Mouse (Mus musculus): ENCODE data around the gene Ddx52. TPM values are rescaled to one million over a fixed set of nuclear protein-coding genes. Genes with fewer than 3 reads are reported as not detected.

Ddx52 gene
- polyA plus RNA-seq, 1 experiment from 2014 or later = 19.0 TPM

DNA sequence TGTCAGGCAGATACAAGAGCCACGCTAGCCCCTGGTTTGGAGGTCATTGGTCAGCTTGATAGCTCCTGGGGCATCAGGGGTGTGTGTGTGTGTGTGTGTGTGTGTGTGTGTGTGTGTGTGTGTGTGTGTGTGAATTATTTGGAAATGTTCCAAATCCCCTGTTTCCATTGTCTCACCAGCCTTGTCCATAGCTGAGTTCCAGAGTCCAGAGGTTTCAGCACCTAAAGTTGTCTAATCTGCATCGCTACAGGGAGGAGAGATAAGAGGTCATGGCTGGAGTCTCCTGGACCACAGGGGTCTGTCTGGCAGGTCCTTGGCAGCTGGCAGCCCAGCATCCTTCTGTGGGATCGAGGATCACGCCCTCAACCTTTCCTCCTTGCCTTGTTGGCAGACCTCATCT lies 27.4 kb upstream of the Ddx52 start:
- H3K4me1 ChIP-seq (ENCODE audit: control insufficient read depth, insufficient read depth, low read length) = no peaks in the 10 kb centered on the region
- H3K36me3 ChIP-seq (ENCODE audit: control insufficient read depth, insufficient read depth, low read length) = no peaks in the 10 kb centered on the region
- no peak overlapping the region for H3K4me2 ChIP-seq (ENCODE audit: low read depth, low read length)
- ATAC-seq (ENCODE audit: low read depth) = no peak
- no peak overlapping the region for H3K4me3 ChIP-seq (ENCODE audit: low read depth, low read length)
- H3K9ac ChIP-seq (replicated peaks; ENCODE audit: low read depth, low read length) = no peak overlapping the region
- H3K9me3 ChIP-seq (ENCODE audit: control insufficient read depth, low read length) = no peaks in the 10 kb centered on the region
- 85% methylated on average over 4 of the region's 4 CpGs for WGBS
- no peaks in the 10 kb centered on the region for H3K27me3 ChIP-seq (ENCODE audit: control insufficient read depth, insufficient read depth, low read length)
- no peak overlapping the region for H3K27ac ChIP-seq (ENCODE audit: low read depth, low read length)

DNA sequence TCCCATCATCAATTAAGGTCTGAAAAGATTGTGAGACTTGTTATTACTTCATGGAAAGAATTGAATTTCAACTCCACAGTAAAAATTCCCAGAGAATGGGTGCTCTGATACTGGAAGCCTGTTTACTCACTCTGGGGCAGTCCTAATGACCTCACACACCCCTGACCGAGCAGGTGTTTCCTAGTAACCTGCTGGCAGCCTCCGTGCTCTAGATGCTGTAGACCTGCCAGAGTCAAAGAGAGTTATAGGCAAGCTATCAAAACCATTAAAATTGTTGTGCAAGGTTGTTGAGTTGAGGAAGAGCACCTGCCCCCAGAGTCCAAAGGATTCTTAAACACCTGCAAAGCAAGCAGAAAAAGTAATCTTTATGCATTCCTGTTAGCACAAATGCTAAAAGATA lies 19.3 kb upstream of the Ddx52 start:
- H3K4me2 ChIP-seq (ENCODE audit: low read depth, low read length) = no peak overlapping the region
- no peaks in the 10 kb centered on the region for H3K36me3 ChIP-seq (ENCODE audit: control insufficient read depth, insufficient read depth, low read length)
- H3K27ac ChIP-seq (ENCODE audit: low read depth, low read length) = no peak overlapping the region
- WGBS = 72% methylated on average over 2 of the region's 2 CpGs
- no peaks in the 10 kb centered on the region for H3K27me3 ChIP-seq (ENCODE audit: control insufficient read depth, insufficient read depth, low read length)
- no peak for ATAC-seq (ENCODE audit: low read depth)
- H3K9me3 ChIP-seq (ENCODE audit: control insufficient read depth, low read length) = no peaks in the 10 kb centered on the region
- H3K9ac ChIP-seq (replicated peaks; ENCODE audit: low read depth, low read length) = no peak overlapping the region
- no peak overlapping the region for H3K4me3 ChIP-seq (ENCODE audit: low read depth, low read length)
- H3K4me1 ChIP-seq (ENCODE audit: control insufficient read depth, insufficient read depth, low read length) = no peaks in the 10 kb centered on the region

DNA sequence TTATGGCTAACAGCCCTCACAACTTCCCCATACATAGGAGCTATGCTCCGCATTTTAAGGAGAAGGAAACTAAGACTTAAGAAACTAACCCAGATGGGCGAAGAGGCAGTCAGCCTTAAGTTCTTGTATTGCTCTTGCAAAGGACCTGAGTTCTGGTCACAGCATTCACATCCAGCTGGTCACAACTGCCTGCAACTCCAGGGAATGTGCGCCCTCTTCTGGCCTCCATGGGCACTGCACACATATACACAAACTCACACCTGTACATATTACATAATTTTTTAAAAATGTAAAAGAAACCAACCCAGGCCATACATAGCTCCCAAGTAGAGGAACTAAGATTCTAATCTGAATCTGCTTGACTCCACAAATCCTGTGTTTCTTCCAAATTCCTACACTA lies 14.8 kb upstream of the Ddx52 start:
- 65% methylated on average over 3 of the region's 3 CpGs for WGBS
- H3K4me1 ChIP-seq (ENCODE audit: control insufficient read depth, insufficient read depth, low read length) = no peaks in the 10 kb centered on the region
- no peaks in the 10 kb centered on the region for H3K36me3 ChIP-seq (ENCODE audit: control insufficient read depth, insufficient read depth, low read length)
- no peak for ATAC-seq (ENCODE audit: low read depth)
- no peak overlapping the region for H3K9ac ChIP-seq (replicated peaks; ENCODE audit: low read depth, low read length)
- H3K27ac ChIP-seq (ENCODE audit: low read depth, low read length) = no peak overlapping the region
- no peak overlapping the region for H3K4me2 ChIP-seq (ENCODE audit: low read depth, low read length)
- no peak overlapping the region for H3K4me3 ChIP-seq (ENCODE audit: low read depth, low read length)
- no peaks in the 10 kb centered on the region for H3K27me3 ChIP-seq (ENCODE audit: control insufficient read depth, insufficient read depth, low read length)
- no peaks in the 10 kb centered on the region for H3K9me3 ChIP-seq (ENCODE audit: control insufficient read depth, low read length)

DNA sequence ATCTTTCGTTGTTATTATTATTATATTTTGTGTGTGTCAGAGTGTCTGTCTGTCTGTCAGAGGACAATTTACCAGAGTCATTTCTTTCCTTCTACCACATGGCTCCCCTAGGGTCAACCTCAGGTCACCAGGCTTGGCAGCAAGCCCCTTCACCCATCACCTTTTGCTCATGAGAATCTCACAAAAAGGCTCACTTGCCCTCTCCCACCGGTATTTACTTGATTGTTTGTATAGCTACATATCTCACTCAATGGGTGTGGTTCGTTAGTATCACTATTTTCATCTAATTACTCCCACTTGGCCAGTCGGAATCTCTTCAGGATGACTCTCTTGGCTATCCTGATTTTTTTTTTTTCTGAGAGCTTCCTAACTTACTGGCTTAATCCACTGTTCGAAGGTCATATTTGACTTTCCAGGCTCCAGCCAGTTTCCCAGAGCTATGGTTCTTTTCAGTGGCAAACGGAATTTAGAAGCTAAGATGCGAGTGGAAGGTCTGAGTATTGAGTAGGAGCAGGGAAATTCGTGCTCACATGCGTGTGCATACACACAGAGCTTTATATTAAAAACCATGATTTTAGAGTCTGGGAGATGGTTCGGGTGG lies 9.3 kb upstream of the Ddx52 start:
- 87% methylated on average over 10 of the region's 10 CpGs for WGBS
- no peak overlapping the region for H3K4me2 ChIP-seq (ENCODE audit: low read depth, low read length)
- no peaks in the 10 kb centered on the region for H3K27me3 ChIP-seq (ENCODE audit: control insufficient read depth, insufficient read depth, low read length)
- no peak overlapping the region for H3K9ac ChIP-seq (replicated peaks; ENCODE audit: low read depth, low read length)
- no peaks in the 10 kb centered on the region for H3K36me3 ChIP-seq (ENCODE audit: control insufficient read depth, insufficient read depth, low read length)
- H3K4me1 ChIP-seq (ENCODE audit: control insufficient read depth, insufficient read depth, low read length) = no peaks in the 10 kb centered on the region
- no peaks in the 10 kb centered on the region for H3K9me3 ChIP-seq (ENCODE audit: control insufficient read depth, low read length)
- no peak overlapping the region for H3K27ac ChIP-seq (ENCODE audit: low read depth, low read length)
- no peak overlapping the region for H3K4me3 ChIP-seq (ENCODE audit: low read depth, low read length)
- no peak for ATAC-seq (ENCODE audit: low read depth)

DNA sequence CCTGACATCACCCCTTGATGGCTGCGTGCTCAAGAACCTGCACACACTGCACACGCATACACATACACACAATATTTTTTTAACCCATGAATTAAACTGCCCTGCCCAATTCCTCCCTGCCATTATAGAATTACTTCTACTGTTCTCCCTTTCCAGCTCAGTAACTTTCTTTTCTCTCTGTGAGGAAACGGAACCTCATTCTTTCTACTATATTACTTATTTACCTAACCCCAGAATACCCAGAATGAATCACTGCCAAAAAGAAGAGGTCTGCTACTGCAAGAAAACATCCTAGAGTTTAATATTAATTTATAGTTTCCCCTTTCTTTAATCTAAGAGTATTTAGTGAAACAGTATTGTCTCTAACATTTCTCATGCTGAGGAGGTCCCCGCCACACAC lies 8.5 kb upstream of the Ddx52 start:
- Histone ChIP-seq H3K4me3 (ENCODE audit: low read depth, low read length) (no peak overlapping the region), H3K9me3 (ENCODE audit: control insufficient read depth, low read length) (no peaks in the 10 kb centered on the region), H3K9ac (replicated peaks; ENCODE audit: low read depth, low read length) (no peak overlapping the region), H3K4me2 (ENCODE audit: low read depth, low read length) (no peak overlapping the region), H3K27me3 (ENCODE audit: control insufficient read depth, insufficient read depth, low read length) (no peaks in the 10 kb centered on the region), H3K27ac (ENCODE audit: low read depth, low read length) (no peak overlapping the region), H3K4me1 (ENCODE audit: control insufficient read depth, insufficient read depth, low read length) (no peaks in the 10 kb centered on the region), H3K36me3 (ENCODE audit: control insufficient read depth, insufficient read depth, low read length) (no peaks in the 10 kb centered on the region)
- no peak for ATAC-seq (ENCODE audit: low read depth)
- 94% methylated on average over 4 of the region's 4 CpGs for WGBS

DNA sequence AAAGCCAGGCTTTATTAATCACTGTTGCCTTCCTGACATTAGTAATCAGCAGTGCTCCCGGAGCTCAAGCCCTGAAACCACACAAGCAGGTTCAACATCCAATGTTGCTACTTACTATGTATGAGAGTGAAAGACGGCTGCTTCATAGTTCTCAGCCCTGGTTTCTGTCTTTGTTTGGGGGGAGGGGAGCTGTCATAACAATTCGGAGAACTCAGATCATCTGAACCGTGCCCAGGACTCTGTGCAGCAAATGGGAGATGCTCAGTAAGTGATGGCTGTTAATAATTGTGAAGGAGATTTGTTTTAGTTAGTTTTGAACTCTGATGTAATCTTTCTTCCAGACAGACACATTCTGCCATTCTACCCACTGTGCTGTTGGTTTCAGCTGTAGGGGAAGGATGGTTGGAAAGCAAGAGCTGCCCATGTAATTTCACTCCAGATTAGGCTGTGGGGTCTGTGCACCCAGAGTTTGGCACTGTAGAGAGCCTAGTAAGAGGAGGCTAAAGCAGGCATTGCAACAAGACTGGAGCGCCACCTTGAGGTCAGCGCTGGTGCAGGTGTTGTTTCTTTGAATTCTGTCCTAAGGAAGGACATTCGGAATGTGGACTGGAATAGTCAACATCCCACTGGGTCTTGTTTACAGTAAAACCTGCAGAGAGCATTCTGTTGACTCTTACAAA lies 5.7 kb upstream of the Ddx52 start:
- Histone ChIP-seq H3K36me3 (ENCODE audit: control insufficient read depth, insufficient read depth, low read length) (no peaks in the 10 kb centered on the region), H3K9me3 (ENCODE audit: control insufficient read depth, low read length) (no peaks in the 10 kb centered on the region), H3K4me1 (ENCODE audit: control insufficient read depth, insufficient read depth, low read length) (no peaks in the 10 kb centered on the region), H3K27me3 (ENCODE audit: control insufficient read depth, insufficient read depth, low read length) (no peaks in the 10 kb centered on the region), H3K4me2 (ENCODE audit: low read depth, low read length) (no peak overlapping the region), H3K4me3 (ENCODE audit: low read depth, low read length) (no peak overlapping the region), H3K27ac (ENCODE audit: low read depth, low read length) (no peak overlapping the region), H3K9ac (replicated peaks; ENCODE audit: low read depth, low read length) (no peak overlapping the region)
- ATAC-seq (ENCODE audit: low read depth) = no peak
- 31% methylated on average over 7 of the region's 7 CpGs for WGBS

DNA sequence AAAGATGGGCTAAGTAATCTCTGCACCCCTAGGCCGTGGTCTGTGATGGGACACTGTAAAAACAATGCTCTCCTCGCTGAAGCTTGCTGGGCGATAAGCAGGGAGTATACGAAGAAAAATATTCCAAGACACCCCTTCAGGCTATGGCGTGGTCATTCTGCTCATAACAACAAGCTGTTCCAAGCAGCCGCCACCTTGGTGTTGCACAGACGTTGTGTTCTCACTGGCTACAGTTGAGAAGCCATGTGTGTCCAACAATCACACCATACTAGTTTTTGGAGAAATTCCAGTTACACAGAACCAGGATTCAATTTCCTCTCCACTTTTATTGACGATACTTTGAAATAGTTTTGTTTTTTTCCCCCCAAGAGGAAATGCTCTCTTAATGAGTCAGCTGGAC lies 3.3 kb upstream of the Ddx52 start:
- 88% methylated on average over 8 of the region's 8 CpGs for WGBS

DNA sequence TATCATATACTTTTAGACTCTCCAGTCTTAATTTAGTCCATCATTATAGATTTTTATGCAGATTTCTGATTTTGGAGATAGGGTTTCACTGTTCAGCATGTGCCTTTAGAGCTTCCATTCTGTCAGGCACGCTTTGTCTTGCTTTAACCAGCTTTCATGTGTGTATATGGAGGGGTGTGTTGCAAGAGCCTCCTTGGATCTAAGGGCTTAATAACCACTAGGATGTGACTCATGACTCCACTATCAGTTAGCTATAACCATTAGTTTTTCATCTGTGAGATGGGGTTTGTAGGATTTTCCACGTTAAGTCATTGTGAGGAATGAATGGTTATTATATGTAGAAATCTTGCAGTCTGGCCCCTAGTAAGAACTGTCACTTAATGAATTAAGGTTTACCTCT lies 15.0 kb downstream of the Ddx52 start:
- no peak overlapping the region for H3K4me2 ChIP-seq (ENCODE audit: low read depth, low read length)
- H3K36me3 ChIP-seq (ENCODE audit: control insufficient read depth, insufficient read depth, low read length) = peaks cover 71% of the 10 kb centered on the region
- H3K9me3 ChIP-seq (ENCODE audit: control insufficient read depth, low read length) = no peaks in the 10 kb centered on the region
- H3K9ac ChIP-seq (replicated peaks; ENCODE audit: low read depth, low read length) = no peak overlapping the region
- WGBS = 96% methylated on average over 2 of the region's 2 CpGs
- ATAC-seq (ENCODE audit: low read depth) = no peak
- no peaks in the 10 kb centered on the region for H3K27me3 ChIP-seq (ENCODE audit: control insufficient read depth, insufficient read depth, low read length)
- no peak overlapping the region for H3K4me3 ChIP-seq (ENCODE audit: low read depth, low read length)
- no peaks in the 10 kb centered on the region for H3K4me1 ChIP-seq (ENCODE audit: control insufficient read depth, insufficient read depth, low read length)
- H3K27ac ChIP-seq (ENCODE audit: low read depth, low read length) = no peak overlapping the region

More for the DNA sequence above, 3.3 kb upstream of the Ddx52 start:
- Histone ChIP-seq H3K9me3 (ENCODE audit: control insufficient read depth, low read length) (no peaks in the 10 kb centered on the region), H3K27ac (ENCODE audit: low read depth, low read length) (no peak overlapping the region), H3K4me3 (ENCODE audit: low read depth, low read length) (no peak overlapping the region), H3K27me3 (ENCODE audit: control insufficient read depth, insufficient read depth, low read length) (no peaks in the 10 kb centered on the region), H3K9ac (replicated peaks; ENCODE audit: low read depth, low read length) (no peak overlapping the region), H3K36me3 (ENCODE audit: control insufficient read depth, insufficient read depth, low read length) (peaks cover 1% of the 10 kb centered on the region; the same call in 1 of the 2 replicates), H3K4me2 (ENCODE audit: low read depth, low read length) (no peak overlapping the region), H3K4me1 (ENCODE audit: control insufficient read depth, insufficient read depth, low read length) (peaks cover 7% of the 10 kb centered on the region)
- ATAC-seq (ENCODE audit: low read depth) = no peak

DNA sequence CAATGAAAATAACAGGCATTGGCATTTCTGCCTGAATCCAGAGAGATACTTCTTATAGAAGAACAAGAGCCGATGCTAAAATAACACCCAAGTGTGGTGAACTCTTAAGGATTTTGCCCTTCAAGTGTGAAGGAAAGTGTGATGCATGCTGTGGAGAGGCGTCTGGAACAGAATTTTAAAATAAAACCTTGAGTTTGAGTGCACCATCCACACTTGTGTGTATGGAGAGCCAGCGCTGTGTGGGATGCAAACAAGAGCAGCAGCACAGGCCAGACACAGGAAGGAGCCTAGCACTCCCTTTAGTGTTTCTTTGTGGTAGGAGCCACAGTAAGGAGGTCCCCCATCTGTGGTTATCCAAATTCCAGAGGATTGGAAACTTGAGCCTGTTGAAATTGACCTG lies 20.1 kb downstream of the Ddx52 start:
- Histone ChIP-seq H3K4me2 (ENCODE audit: low read depth, low read length) (no peak overlapping the region), H3K4me1 (ENCODE audit: control insufficient read depth, insufficient read depth, low read length) (peaks cover 22% of the 10 kb centered on the region), H3K36me3 (ENCODE audit: control insufficient read depth, insufficient read depth, low read length) (peaks cover 41% of the 10 kb centered on the region), H3K9ac (replicated peaks; ENCODE audit: low read depth, low read length) (no peak overlapping the region), H3K9me3 (ENCODE audit: control insufficient read depth, low read length) (no peaks in the 10 kb centered on the region), H3K27me3 (ENCODE audit: control insufficient read depth, insufficient read depth, low read length) (no peaks in the 10 kb centered on the region), H3K27ac (ENCODE audit: low read depth, low read length) (no peak overlapping the region), H3K4me3 (ENCODE audit: low read depth, low read length) (no peak overlapping the region)
- ATAC-seq (ENCODE audit: low read depth) = no peak
- WGBS = 95% methylated on average over 3 of the region's 3 CpGs

Data from neural tube, embryonic 14.5 days (tissue).